Mouse (Mus musculus) embryonic fibroblast, embryonic 13.5 days (primary cell): Measurements from ENCODE around the gene Capn12.

Experiments used
- CTCF ChIP-seq: IDR thresholded peaks from 2 replicates; pipeline ENCODE4 v1.5.1; 2011; ENCODE audit warnings: mild to moderate bottlenecking, control low read depth, low read length, moderate library complexity, borderline replicate concordance; ENCODE audit not compliant: insufficient read depth
- POLR2A ChIP-seq: IDR thresholded peaks from 2 replicates; pipeline ENCODE4 v1.6.1; 2011; ENCODE audit warnings: low read depth, mild to moderate bottlenecking, control low read depth, low read length, moderate library complexity

GRCm38 (mm10) chr7:28926172-28926571 is 45.0 kb downstream of the Capn12 start:
- TF ChIP-seq CTCF (no peak), POLR2A (no peak)
